Mouse (Mus musculus): ENCODE results near the gene Fxyd6.
A peak's percentile ranks its signal among the peaks of the same experiment; 100 is the strongest.

Gene Fxyd6

DNA sequence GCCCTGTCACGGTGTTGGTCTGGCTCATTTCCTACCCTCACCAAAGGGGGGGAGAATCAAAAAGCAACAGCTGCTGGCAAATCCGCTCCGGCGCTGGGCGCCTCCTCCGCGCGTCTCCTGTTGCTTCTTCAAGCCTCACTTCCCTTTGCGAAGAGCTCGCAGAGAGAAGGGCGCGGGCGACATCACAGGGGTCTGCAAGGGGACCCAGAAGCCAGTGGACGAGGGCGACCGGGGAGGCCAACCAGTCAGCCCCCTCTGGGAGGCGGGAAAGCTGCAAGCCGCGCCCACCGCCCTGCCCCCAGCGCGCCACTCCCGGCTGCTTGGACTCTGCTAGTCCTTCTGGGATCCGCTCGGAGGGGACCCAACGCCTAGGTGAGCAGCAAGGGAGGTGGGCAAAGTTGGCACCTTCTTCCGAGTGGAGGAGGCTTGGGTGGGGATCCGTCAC is at the start of gene Fxyd6:
TSS of gene Fxyd6 (plus strand) at position 69 of the 445 bp plus-strand sequence.
- peak; percentile 84 for DNase-seq (ENCODE audit: low spot score)

DNA sequence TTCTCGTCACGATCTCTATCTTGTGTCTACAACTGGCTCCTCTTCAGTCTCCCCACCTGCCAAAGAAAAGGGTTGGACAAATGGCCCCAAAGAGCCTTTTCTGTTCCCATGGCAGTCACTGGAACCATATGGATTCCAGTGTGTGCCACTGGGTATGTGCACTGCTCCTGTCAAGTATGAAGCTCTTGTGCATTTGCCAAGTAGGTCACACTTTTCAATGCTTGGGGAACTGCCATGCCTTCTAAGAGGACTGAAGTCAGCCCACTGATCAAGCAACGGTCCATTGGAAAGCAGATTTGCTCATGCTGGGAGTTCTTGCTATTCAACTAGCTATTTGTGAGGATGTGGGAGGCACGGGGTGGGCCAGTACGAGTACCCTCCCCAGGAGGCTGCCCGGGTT is 48.5 kb upstream of the Fxyd6 start:
- no peak for DNase-seq (ENCODE audit: low spot score)

DNA sequence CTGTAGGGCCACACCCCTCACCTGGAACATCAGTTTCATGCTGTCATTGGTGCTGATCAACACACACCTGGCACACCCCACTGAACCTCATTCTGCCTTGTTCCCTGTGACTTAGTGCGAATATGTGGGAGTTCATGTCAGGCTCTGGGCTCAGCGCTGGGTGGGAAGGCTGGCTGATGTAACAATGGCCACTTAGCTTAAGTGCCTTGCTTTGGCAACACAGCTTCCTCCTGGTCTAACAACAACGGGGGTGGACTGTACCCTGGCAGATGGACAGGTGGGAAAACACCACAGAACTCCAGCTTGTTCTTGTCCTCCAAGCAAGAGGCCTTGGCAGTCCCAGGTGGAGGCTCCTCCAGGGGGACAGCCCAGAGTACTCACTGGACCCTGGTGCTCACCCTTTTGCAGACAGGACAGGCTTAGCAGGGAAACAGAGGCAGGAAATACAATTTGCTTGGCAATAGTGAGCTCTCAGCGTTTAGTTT is 48.0 kb upstream of the Fxyd6 start:
- DNase-seq (ENCODE audit: low spot score), result no peak

DNA sequence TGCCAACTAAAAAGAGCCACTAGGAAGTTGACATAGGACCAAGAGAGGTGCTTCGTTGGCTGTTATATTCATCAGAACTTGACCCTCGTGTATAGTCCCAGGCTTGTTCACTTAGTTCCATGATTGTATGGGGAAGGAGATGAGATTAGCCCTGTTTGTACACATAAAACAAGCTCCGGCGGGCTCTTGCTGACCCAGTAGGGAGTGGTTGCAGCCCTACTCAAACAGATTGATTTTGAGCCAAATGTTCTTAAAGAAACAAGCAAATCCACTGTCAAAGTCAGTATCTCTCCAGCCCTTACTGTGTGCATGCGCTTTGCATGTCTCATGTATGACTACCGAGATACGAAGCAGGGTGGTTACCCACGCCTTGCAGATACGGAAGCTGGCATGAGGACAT is 43.6 kb upstream of the Fxyd6 start:
- no peak for DNase-seq (ENCODE audit: low spot score)

DNA sequence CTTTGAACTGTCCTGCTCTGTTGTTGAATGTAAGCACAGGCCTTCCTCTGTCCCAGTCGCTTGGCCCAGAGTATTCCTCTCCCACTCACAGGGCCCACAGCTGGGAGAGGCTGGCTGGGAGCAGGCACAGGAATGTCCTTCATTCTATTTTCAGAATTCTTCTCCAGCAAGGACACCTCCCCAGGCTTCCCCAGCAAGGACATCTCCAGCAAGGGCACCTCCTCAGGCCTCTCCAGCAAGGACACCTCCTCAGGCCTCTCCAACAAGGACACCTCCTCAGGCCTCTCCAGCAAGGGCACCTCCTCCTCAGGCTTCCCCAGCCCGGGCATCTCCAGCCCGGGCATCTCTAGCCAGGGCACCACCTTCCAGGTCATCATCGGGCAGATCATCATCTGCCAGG is 41.7 kb upstream of the Fxyd6 start:
- DNase-seq (ENCODE audit: low spot score), result no peak

DNA sequence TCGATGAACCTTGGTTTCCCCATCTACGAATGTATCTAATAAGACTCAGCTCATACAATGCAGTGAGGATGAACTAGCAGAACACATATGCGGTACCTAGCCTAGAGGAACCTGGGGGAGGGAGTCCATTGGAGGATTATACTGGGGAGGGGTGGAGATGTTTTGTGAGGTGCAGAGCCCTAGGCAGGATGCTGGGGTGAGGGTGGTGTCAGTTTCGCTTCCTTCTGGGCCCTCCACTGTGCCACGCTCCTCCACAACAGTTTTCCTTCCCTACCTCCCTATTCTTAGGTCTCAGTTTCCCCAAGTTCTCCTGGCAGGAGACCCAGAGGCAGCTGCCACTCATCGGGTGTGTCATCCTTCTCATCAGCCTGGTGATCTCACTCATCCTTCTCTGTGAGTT is 40.4 kb upstream of the Fxyd6 start:
- no peak for DNase-seq (ENCODE audit: low spot score)

DNA sequence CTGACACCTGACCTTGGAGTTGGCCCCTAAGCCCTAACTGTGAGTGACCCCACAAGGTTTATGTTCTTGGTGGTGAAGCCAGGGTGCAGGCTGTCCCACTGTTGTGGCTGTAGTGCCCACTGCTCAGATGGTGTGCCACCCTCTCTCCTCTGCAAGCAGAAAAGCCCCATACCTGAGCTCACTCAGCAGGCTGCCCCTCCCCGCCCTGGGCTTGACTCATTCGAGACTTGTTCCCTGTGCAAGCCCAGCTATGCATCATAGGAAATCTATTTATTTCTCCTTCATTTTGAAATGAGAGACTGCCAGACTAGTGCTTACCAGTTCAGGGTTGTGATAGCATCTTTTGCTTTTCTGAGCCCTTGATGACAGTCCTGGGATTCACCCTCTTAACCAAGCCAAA is 32.6 kb upstream of the Fxyd6 start:
- no peak for DNase-seq (ENCODE audit: low spot score)

DNA sequence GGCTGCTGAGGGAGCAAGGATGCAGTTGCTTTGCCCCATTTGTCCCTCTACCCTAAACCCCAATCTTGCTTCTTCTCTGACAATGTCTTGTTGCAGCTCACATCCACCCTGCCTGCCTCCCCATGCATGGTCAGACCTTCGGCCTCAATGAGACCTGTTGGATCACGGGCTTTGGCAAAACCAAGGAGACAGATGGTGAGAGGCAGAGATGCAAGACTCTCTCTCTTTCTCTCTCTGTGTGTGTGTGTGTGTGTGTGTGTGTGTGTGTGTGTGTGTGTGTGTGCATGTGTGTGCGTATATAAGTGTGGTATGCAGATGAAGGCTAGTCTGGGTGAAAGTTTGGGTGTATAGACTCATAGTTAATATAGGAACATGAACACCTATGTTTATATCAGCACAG is 26.9 kb upstream of the Fxyd6 start:
- DNase-seq (ENCODE audit: low spot score), result no peak

DNA sequence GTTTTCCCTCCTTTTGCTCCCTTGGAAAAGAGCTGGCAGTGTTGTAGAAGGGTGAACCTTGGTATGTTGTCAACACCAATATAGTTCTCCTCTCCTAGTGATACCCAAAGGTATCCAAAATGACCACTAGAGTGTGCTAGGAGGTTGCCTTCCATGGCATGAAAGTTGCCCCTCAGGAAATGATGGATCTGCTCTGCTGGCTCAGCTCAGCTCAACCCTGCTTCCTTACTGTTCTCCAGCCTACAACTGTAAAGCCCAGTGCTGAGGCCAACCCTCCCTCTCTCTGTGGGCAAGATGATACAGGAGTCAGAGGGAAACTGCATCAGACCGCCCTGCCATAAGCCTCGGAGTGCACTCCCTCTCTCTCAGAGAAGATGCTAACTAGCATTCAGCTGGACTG is 24.5 kb upstream of the Fxyd6 start:
- DNase-seq (ENCODE audit: low spot score), result no peak

DNA sequence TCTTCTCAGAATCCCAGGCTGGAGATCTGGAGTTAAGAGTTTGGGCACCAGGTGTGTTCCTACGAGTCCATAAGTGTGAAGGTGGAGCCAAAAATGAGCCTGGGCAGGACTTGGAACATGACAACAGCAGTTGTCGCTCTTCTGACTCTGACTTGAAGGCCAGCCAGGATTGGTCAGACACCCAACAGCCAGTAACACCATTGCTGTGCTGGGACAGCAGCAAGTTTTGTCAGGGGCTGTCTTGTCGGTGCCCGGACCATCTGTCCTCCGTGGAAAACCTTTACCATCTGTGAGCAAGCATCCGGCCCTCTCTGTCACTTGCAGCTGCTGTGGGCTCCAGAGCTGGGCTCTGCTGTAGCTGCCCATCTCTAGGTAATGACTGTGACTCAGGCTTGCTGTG is 23.7 kb upstream of the Fxyd6 start:
- DNase-seq (ENCODE audit: low spot score), result no peak

DNA sequence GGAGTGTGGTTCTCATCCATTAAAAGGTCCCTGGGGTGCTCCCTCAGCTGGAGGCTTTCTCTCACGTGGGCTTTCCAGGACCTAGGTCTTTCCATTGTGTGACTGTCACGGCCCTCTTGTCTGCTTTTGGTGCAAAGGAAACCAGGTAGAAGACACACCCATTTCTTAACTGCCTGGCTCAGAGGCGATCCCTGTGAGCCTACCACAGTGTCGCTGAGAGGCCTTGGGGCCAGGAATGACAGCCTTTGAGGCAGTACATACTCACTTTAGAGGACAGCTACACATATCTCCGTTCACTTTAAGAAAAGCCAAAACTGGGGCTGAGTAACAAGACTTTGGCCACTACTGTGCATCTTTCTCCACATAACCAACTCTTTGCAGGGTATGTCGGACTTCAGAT is 21.4 kb upstream of the Fxyd6 start:
- no peak for DNase-seq (ENCODE audit: low spot score)

DNA sequence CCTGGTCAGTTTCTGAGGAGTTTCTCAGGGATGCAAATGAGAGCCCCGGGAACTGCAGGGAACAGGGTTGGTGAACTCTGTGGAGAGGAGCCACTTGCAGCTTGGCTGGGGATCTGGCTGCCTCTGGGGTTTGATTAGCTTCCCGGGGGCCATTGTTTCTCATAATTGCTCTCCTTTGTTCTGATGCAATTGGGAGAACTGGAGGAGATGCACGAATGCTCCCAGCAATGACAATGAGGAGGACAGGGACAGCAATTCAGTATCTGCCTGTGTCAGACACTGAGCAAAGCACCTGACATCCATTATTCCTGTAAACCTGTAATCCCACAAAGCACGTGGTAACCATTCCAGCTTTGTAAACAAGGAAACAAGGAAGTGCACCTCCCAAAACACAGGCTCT is 20.8 kb upstream of the Fxyd6 start:
- no peak for DNase-seq (ENCODE audit: low spot score)

DNA sequence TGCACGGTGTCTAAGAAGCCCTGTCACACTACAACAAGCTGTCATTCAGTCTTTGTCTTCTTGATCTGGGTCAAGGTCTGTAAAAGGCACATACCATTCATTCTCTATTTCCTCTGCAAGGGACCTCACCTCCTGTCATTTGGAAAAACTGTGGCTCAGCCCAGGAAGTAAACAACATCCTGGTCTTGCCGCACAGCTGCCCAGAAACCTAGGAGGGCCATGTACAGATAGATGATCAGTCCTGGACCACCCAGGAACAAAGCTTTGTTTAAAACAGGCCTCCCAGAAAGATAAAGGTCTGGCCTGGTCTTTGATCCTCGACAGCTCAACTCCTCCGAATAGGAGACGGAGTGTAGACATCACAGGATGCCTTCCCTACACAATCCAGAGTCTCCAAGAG is 20.1 kb upstream of the Fxyd6 start:
- DNase-seq (ENCODE audit: low spot score), result no peak

DNA sequence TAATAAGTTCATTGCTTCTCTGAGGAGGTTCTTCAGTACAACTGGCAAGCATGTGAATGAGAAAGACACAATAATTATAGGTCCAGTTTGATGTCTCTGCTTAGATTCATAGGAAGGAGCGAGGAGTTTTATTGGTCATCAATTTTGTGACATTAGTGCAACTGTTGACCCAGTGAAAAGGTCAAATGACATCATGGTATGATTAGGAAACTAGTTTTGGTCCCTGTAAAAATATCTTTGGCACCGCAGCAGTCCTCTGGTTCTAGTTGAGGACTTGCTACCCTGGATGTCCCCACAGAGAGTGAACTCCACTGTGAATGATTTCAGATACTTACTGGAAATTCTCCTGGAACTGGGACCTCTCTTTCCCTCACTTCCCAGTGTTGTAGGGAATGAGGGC is 14.8 kb upstream of the Fxyd6 start:
- no peak for DNase-seq (ENCODE audit: low spot score)

DNA sequence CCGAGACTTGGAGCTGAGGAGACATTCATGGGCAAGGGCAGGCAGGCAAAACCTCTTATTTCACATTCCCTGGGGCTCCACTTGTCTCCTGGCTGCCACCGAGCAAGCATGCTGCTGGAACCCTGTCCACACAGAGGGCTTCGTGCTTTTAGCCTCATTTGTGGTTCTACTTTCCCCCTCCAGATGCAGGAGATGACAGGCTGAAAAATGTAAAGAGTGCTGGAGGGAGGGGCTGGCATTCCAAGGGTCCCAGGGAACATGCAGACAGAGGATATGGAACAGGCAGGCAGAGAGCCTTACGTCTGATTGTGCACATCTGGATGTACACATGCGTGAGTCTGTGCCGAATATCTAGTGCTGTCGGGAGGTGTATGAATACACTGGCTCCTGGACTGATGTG is 11.6 kb upstream of the Fxyd6 start:
- no peak for DNase-seq (ENCODE audit: low spot score)

DNA sequence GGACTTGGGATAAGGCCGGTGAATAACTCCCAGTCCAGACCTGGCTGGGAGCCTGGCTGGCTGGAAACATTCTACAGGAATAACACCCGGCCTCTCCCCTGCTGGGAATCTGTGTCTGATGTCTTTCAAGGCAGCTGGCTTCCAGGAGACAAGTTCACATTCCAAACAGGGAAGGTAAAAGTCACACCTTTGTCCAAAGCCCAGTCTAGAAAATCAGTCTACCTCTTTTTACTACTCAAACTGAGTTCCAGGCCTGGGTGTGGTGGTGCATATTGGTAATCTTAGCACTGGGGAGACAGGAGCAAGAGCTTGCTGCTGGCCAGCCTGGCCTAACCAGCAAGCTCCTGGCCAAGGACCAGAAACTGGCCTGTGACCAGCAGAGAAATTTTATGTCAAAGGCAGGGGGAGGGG is 7.9 kb upstream of the Fxyd6 start:
- DNase-seq (ENCODE audit: low spot score), result no peak

DNA sequence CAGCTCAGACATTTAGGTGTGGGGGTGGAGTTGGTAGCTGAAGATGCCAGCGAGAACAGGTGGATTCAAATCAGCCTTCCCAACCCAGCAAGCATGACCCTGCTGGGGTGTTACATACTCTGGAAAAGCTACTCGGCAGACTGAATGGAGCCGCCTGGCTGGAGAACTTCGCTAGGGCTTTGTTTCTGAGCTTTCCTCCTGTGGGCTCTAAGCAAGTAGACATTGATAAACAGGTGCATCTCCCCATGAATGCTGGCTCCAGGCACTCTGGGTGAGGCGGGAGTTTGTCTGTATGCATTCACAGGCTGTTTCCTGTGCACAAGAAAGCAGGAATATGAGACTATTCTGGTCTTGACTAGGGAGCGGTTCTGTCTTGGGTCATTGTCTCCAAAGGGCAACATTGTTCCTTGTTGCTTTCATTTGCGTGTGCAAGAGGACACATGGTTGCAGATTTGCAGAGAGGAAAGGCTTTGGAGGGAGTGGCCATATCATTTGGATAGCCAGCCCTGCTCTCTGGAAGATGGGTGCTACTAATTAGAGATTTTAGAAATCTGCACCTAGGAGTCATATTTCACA is 6.3 kb upstream of the Fxyd6 start:
- no peak for DNase-seq (ENCODE audit: low spot score)

DNA sequence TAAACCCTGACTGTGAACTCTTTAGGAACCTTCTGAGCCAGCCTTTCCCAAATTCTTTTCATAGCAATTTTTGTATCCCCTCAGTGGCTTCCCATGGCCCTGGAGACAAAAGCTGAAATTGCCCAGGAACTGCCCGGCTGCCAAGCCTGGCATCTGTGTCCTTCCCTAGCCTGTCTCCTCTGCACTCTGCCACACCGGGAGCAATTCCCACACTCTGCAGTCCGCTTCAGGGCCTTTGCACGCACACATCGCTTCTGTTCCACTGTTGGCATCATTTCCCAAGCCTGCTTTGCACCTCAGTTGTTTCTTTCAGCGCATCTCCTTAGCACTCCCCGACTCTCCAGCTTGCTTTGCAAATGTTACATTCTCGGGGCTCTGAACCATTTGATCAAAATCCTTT is 2.3 kb upstream of the Fxyd6 start:
- DNase-seq (ENCODE audit: low spot score), result no peak

DNA sequence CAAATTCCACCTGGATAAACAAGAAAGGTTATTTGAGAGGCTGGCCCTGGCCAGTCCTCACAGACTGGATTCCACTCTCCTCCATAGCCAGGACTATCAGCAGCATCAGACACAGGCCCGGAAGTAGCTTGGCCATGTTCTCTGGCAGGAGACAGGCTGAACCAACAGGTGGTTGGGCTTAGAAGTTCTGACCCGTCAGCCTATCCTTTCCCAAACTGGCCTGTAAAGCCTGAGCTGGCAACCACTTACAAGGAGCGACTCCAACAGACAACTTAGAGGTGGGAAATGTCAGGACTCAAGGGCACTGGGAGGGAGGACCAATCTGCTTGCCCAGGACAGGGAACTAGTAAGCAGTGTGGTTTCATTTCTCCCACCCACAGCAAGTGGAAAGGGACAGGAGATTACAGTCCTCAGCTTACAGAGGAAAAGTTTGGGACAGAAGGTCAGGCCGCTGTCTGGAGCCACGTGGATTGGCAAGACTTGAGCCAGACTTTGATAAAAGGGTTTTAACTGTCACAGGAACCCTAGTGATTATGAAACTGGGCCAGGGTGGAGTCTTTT is 1.6 kb upstream of the Fxyd6 start:
- DNase-seq (ENCODE audit: low spot score), result no peak

DNA sequence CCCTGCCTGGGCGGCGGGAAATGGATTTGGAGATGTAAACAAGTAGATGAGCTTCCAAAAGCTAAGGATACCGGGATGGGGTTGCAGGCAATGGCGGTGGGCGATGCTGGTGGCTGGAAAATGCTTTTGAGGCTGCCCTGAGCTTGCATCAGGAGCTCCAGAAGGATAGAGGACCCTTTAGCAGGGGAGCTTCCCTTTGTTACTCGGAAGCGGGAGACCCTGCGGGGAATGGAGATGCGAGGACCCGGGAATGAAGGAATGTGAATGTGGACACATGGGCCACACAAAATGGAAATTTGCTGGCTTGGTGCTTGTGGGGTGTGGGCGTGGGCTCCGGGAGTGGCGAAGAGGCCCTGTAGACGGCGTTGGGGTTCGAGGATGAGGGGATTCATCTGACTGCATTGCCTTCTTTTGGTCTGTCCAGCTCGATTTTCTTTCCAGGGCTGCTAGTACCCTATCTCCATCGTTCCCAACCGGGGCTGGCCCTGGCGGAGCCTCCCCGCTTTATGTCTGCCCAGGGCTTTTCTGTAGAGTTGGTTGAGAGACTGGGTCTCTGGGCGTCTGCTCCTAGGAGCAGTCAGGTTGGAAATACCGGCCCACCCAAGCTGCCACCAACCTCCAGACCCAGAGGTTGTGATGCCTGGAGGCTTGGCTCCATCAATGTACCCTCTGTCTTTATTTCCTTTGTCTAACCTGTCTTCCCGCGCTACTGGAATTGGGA is 791 bp downstream of the Fxyd6 start:
- DNase-seq (ENCODE audit: low spot score), result no peak

DNA sequence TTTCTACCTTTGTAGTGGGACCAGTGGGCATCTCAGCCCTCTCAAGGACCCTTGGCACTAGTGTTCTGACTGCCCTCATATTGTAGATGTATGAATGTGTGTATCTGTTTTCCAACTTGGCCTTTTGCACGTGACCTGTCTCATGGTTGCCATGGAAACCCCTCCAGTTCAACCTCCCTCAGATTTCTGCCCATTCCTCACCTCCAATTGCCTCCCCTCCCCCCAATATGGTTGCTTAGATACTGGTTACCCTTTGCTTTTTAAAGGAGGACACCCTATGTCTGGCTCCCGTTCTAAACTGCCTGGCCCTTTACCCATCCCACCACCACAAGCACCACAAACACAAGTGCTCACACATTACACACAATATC is 1.3 kb downstream of the Fxyd6 start:
- no peak for DNase-seq (ENCODE audit: low spot score)

DNA sequence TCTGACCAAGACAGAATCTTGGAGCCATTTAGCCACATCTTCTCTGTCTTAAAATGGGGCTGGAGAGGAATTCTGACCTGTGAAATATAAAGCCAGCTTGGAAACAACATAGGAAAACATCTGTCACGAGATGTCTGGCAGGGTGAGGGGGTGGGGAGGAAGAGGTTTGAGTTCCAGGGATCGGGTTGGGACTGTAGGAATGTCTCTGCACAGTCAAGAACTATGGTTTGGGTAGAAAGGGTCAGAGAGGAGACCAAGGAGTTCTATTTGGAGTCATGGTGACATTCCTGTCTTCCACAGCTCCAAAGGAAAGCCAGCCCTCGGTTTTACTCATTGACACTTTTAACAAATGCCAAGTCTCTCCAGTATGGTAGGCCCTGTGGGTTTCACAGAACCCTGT is 3.9 kb downstream of the Fxyd6 start:
- no peak for DNase-seq (ENCODE audit: low spot score)

DNA sequence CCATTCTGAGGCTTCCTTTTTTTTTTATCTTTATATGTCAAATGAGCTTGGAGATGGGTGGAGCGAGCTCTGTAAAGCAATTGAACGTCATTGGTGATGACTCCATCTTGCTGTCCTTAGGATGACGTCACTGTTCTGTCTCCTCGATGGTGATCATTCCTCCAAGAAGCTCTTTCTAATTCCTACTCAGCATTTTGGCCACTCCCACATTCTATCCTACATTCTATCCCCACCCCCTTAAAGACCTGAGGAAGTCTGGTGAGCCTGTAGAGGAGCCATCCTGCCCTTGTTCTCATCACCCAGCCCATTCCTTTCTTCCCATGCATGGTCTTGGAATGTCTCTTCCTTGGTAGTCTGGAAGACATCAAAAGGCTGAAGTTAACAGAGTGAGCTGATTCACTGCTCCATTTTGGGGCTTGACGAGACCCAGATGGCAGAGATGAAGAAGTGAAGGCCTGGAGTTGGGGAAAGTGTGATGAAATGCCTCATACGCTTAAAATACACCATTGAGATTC is 5.1 kb downstream of the Fxyd6 start:
- no peak for DNase-seq (ENCODE audit: low spot score)

DNA sequence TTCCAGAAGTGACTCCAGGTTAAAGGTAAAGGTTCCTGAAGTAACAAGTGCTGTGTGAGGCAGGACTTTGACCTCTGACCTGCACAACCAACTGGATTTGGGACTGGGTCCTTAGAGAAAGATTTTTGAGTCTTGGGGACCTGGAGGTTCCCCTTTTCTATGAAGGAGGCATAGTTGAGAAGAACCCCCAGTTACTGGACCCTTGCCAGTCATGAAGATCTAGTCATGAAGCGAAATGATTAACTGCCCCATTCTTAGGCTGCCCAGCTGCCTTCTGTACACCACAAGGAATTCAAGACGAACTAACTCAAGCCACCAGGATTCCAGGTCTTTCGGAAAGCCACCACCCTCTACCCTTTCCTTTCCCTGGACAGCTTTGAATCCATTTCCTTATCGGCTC is 6.4 kb downstream of the Fxyd6 start:
- no peak for DNase-seq (ENCODE audit: low spot score)
